8 mouse cellular contexts compared by ENCODE assay signal in the genomic region with DNA sequence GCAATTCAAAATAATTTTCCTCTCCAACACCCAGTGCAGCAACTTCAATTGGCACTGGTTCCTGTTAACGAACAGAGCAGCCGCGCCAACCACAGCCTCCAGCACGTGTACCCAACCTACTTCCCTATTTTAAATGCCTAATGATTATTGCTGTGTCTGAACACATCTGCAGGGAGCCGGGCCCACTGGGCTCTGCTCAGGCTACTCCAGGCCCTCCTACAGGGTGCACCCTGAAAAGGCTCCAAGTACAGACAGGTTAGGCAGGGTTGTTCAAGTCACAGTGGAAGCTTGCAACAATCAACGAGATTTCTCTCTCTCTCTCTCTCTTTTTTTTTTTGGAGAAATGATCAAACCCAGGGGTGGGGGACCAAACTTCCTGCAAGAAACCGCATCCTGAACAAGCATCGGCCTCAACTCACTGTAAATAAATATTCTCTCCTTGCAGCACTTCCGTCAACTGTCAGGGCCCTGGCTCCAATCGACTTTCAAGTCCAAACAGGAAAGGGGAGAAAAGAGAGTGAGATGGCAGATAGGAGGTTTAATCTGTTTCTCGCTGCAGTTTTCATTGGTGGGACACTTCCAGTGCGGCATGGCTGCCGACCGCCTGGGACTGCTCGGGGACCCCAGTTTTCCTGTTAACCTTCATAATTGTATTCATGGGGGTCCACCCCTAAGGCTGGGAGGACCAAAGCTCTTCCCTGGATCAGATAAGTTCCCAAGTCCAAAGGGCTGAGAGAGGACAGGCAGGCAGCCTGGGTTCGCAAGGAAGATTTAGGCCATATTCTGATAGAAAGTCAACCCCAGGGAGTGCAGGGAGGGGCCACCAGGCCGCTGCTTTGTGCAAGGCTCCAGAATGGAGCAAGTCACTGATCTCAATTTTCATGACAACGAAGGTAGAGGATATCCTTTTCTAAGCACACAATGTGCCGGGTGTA.
A peak's percentile ranks its signal among the peaks of the same experiment; 100 is the strongest.
DNase-seq lines count a peak whose midpoint lies in the region; ATAC-seq and TF ChIP-seq lines count a peak whose summit lies in the region.

No protein-coding gene starts in this region.

- peak overlapping the region; percentile 60 for H3K27ac ChIP-seq in hindbrain, embryonic 10.5 days
- H3K27ac ChIP-seq in hindbrain, embryonic 16.5 days (ENCODE audit: low read depth, low read length), result no peak overlapping the region
- peak overlapping the region; percentile 100 for H3K27ac ChIP-seq in thymus, adult 2 months (ENCODE audit: control insufficient read depth, insufficient read depth, low read length)

- peaks cover 10% of the 10 kb centered on the region for H3K4me1 ChIP-seq in hindbrain, embryonic 10.5 days (replicated peaks)
- no peaks in the 10 kb centered on the region for H3K4me1 ChIP-seq in hindbrain, embryonic 16.5 days (ENCODE audit: control insufficient read depth, insufficient read depth, low read depth, low read length)
- H3K4me1 ChIP-seq in thymus, adult 2 months (replicated peaks; ENCODE audit: control insufficient read depth, insufficient read depth, low read length), result peaks cover 75% of the 10 kb centered on the region

- no peaks in the 10 kb centered on the region for H3K27me3 ChIP-seq in hindbrain, embryonic 10.5 days (ENCODE audit: insufficient read depth, poor library complexity, severe bottlenecking)
- no peaks in the 10 kb centered on the region for H3K27me3 ChIP-seq in hindbrain, embryonic 16.5 days (replicated peaks; ENCODE audit: control insufficient read depth, insufficient read depth, low read length)
- no peaks in the 10 kb centered on the region for H3K27me3 ChIP-seq in thymus, adult 2 months (ENCODE audit: control insufficient read depth, insufficient read depth, low read length)

- WGBS in hindbrain, embryonic 10.5 days, result 83% methylated on average over 19 of the region's 19 CpGs
- 76% methylated on average over 19 of the region's 19 CpGs for WGBS in hindbrain, embryonic 16.5 days
- 7% methylated on average over 19 of the region's 19 CpGs for WGBS in thymus, adult 2 months

- DNase-seq in hindbrain, embryonic 10.5 days (ENCODE audit: low spot score), result no peak
- DNase-seq in heart, postnatal 14 days, result peak; percentile 34 to 35
- DNase-seq in lung, postnatal 10 days, result peak; percentile 73
- peak; percentile 72 for DNase-seq in thymus, adult 2 months
- no peak for DNase-seq in adrenal gland, postnatal 4 days (ENCODE audit: low spot score in 2 of 2)
- DNase-seq in layer of hippocampus, postnatal 36 days, result no peak

- ATAC-seq in hindbrain, embryonic 16.5 days, result no peak
- peak; percentile 74 for ATAC-seq in activated CD4-positive, CD25-positive, alpha-beta regulatory T cell, adult 4 months

- intact Hi-C loops in heart, postnatal 14 days (cut with DNase I), result loop anchor here (5.0 kb wide), 2 partner anchors 133 to 417 kb away; a partner anchor contains a TSS

- no peaks in the 10 kb centered on the region for H3K9me3 ChIP-seq in hindbrain, embryonic 10.5 days
- no peaks in the 10 kb centered on the region for H3K9me3 ChIP-seq in hindbrain, embryonic 16.5 days (ENCODE audit: control insufficient read depth, low read length)

- H3K4me3 ChIP-seq in hindbrain, embryonic 10.5 days, result no peak overlapping the region
- no peak overlapping the region for H3K4me3 ChIP-seq in hindbrain, embryonic 16.5 days (ENCODE audit: low read length)
- peak overlapping the region; percentile 18; the same call in 1 of the 2 replicates for H3K4me3 ChIP-seq in thymus, adult 2 months (ENCODE audit: control insufficient read depth, insufficient read depth, low read length)

- H3K36me3 ChIP-seq in hindbrain, embryonic 10.5 days, result peaks cover 4% of the 10 kb centered on the region; the same call in 1 of the 2 replicates
- no peaks in the 10 kb centered on the region for H3K36me3 ChIP-seq in hindbrain, embryonic 16.5 days (ENCODE audit: control insufficient read depth, insufficient read depth, low read length)
- no peaks in the 10 kb centered on the region for H3K36me3 ChIP-seq in thymus, adult 2 months (ENCODE audit: control insufficient read depth, insufficient read depth, low read length)

- no peak overlapping the region for H3K4me2 ChIP-seq in hindbrain, embryonic 16.5 days (ENCODE audit: low read length)

- no peak for TF ChIP-seq POLR2A in thymus, adult 2 months (IDR thresholded peaks at IDR 0.05; ENCODE audit: control insufficient read depth, extremely low read depth, insufficient read depth, low read length, poor library complexity)

- no peak for TF ChIP-seq CTCF in thymus, adult 2 months (IDR thresholded peaks at IDR 0.05; ENCODE audit: borderline replicate concordance, control insufficient read depth, extremely low read depth, insufficient read depth, low read length, poor library complexity)

- no peak overlapping the region for H3K9ac ChIP-seq in hindbrain, embryonic 16.5 days (ENCODE audit: low read depth, low read length)

Comparison
In these comparisons a context has a peak if more than half of its experiments do, and no peak if none do; other contexts are left out.
1. DNase-seq: peak in heart, postnatal 14 days (2 of 2), lung, postnatal 10 days (single experiment) and thymus, adult 2 months (single experiment); none in hindbrain, embryonic 10.5 days (single experiment), adrenal gland, postnatal 4 days (0 of 2) and layer of hippocampus, postnatal 36 days (0 of 2).